Mouse (Mus musculus): Measurements from ENCODE around the gene Crygn. TPM values are rescaled to one million over a fixed set of nuclear protein-coding genes. Genes with fewer than 3 reads are reported as not detected.

Gene Crygn
- polyA plus RNA-seq (2012; ENCODE audit: low replicate concordance) = 2.3 and 3.4 TPM in 2 replicates

GRCm38 (mm10) chr5:24757816-24758215 lies at the start of gene Crygn:
Gene Crygn (minus strand): TSS chr5:24758008.

GRCm38 (mm10) chr5:24730488-24730871 lies 27.3 kb downstream of the Crygn start, which contains the start of gene Wdr86:
Gene Wdr86 (minus strand): TSS chr5:24730727.

Other genes with a start within 250 kb of the Crygn start
- gene Gbx1, start 230.8 kb downstream of the Crygn start, polyA plus RNA-seq (2012; ENCODE audit: low replicate concordance) = 0.10 TPM in 1 of 2 replicates, not detected in the other
- gene Asb10, start 217.0 kb downstream of the Crygn start, polyA plus RNA-seq (2012; ENCODE audit: low replicate concordance) = 0.12 and 0.15 TPM in 2 replicates
- gene 4931409K22Rik, start 201.2 kb downstream of the Crygn start, polyA plus RNA-seq (2012; ENCODE audit: low replicate concordance) = not detected in 2 replicates
- 30.7 and 45.0 TPM in 2 replicates for gene Abcf2, start 180.5 kb downstream of the Crygn start, polyA plus RNA-seq (2012; ENCODE audit: low replicate concordance)
- 46.0 and 241 TPM in 2 replicates for gene Chpf2, start 171.3 kb downstream of the Crygn start, polyA plus RNA-seq (2012; ENCODE audit: low replicate concordance)
- gene Smarcd3, start 133.6 kb downstream of the Crygn start, polyA plus RNA-seq (2012; ENCODE audit: low replicate concordance) = 0.66 and 1.7 TPM in 2 replicates
- gene Nub1, start 72.5 kb downstream of the Crygn start, polyA plus RNA-seq (2012; ENCODE audit: low replicate concordance) = 35.9 and 43.3 TPM in 2 replicates
- 1.8 and 2.2 TPM in 2 replicates for gene Wdr86, start 27.3 kb downstream of the Crygn start, polyA plus RNA-seq (2012; ENCODE audit: low replicate concordance)
- 16.3 and 17.7 TPM in 2 replicates for gene Rheb, start 84.6 kb upstream of the Crygn start, polyA plus RNA-seq (2012; ENCODE audit: low replicate concordance)

Data from hematopoietic multipotent progenitor cell, adult 10-12 weeks (in vitro differentiated cells).